Mouse (Mus musculus) hematopoietic stem cell, adult 5-6 weeks (primary cell): ENCODE measurements around the gene Icam5. TPM values are rescaled to one million over a fixed set of nuclear protein-coding genes. Genes with fewer than 3 reads are reported as not detected.

Experiments used
- ATAC-seq, 2 experiments: fragments of 125-278 bp in 1 of 2; replicated peaks in 1 of 2; 2 replicates each; pipeline ENCODE4 v1.8.0; 2016 to 2017; ENCODE audit warnings: inconsistent platforms in 2 of 2, mild to moderate bottlenecking in 2 of 2, moderate number of reproducible peaks in 2 of 2, low read depth in 1 of 2, moderate TSS enrichment in 1 of 2; ENCODE audit not compliant: low FRiP score in 2 of 2, poor library complexity in 2 of 2, severe bottlenecking in 2 of 2, insufficient read depth in 1 of 2, low TSS enrichment in 1 of 2
- total RNA-seq: library from RNA; stranded (forward); fragments of 172-1452, 232-1000 nt; gene quantifications from 2 replicates; pipeline ENCODE4 v1.2.3, GENCODE M21; 2017

Icam5 gene
- total RNA-seq, 1 experiment from 2014 or later = not detected

DNA sequence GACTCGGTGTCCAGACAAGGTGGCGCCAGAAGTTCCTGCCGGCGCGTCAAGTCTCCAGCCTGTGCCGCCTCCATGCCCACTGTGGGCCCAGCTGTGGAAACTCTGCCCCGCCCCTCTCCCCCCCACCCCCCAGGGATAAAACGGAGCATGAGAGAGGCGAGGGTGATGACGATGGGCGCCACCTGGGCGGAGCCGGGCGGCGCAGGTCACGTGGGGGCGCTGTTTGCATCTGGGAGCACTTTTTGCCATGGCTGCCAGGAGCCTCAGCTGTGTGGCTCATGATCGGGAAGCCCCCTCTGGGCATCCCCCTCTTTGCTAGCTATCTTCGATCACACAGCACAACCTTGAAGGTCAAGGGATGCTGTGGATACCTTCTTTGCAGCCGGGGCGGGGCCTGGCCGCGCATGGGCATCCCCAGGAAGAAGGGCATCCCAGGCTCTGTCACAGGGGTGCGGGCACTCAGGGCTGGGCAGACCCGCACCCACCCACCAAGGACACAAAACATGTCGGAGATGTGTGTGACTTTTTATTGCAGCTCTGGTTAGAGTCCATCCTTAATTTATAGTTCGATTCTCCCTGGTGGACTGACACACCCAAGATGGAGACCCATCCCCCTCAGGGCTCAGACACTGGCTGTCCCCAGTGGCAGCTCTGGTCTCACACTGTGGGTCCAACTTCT is 35.3 kb downstream of the Icam5 start, which contains the start of gene Zglp1:
Gene Zglp1 (minus strand): TSS at position 88 of the 679 bp plus-strand sequence.
- no peak for ATAC-seq

DNA sequence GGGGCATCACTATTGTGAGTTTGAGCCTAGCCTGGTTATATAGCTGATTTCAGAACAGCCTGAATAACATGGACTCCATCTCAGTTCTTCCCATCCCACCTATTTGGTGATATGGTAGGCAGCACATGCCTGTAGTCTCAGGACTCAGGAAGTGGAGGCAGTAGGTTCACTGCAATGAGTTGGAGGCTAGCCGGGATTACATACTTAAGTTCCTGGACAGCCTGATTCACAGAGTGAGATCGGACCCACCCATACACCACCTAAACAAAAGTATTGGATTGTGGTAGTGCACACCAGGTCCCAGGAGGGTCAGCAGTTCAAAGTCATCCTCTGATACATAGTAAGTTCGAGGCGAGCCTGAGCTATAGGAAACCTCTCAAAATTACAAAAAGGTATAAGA is 40.8 kb downstream of the Icam5 start:
- no peak for ATAC-seq

DNA sequence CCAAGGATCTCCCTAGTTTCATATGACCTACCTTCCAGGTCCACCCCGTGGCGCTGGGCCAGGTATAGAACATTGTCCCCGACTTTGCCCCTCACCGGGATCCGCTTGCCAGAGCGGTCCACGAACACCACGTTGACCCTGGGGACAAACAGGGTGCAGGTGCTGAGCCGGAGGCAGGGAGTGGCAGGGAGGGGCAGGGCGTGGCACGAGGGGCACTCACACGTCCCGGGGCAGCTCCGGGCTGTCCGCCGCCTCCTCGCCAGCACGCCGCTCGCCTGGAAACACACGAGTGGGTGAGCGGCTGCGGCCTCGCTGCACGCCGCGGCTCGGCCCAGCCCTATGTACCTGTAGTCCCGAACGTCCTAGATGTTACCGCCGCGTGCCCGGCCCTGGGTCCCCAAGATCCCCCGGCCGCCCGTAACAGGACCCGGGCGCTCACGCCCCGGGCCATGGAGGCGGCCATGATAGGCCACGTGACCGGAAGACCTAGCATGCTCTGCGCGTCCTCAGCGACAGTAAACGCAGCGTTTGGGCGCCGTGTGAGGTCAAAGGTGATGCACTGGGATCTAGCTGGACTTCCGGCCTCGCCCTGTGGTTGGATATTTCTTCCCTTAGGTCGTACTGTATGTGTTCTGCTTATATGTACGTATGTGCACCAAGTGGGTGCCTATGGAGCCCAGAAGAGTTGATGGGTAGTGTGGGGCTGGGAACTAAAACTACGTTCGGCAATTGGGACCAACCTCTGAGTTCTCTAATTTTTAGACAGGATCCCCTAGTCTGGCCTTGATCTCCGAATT is 41.4 kb downstream of the Icam5 start, which contains the start of the genes Gm49373 and Fdx1l:
Gene Gm49373 (minus strand): TSS at position 53 of the 797 bp plus-strand sequence.
Gene Fdx1l (minus strand): TSS at position 571 of the 797 bp plus-strand sequence.
- ATAC-seq = peak; percentile 89 to 92

DNA sequence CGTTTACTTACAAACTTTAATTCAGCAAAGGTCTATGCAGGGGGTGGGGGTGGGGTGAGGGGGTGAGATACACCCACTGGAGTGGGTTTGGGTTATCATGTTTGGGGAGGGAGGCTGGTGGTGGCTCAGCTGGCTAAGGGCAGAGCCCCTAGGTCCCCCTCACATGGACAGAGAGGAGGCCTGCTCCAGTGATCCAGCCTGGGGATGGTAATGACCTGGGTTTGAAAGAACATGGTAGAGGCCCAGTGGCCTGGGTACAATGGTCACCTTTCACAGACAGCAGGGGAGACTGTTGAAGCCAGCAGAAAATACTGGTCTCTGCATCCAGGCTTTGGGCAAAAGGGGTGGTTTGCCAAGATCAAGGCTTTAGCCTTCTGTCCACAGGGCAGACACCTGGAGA is 42.3 kb downstream of the Icam5 start:
- ATAC-seq = no peak

DNA sequence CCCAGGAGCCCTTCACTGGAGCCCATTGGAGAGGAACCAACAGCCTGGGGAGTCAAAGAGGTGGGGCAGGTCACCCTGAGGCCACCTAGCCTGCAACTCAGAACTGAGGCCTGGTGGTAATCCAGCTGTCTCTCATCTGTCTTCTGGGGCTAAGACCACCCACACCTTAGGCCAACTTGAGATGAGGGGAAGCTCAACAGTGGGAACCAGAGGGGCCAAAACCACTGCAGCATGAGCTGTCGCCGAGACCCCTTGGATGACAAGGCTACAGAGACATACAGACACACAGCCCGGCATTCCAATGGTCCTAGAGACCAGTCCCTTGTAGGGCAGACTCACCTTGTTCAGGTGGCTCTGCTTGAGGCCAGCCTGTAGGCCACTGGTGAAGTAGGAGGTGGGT is 43.8 kb downstream of the Icam5 start:
- no peak for ATAC-seq

DNA sequence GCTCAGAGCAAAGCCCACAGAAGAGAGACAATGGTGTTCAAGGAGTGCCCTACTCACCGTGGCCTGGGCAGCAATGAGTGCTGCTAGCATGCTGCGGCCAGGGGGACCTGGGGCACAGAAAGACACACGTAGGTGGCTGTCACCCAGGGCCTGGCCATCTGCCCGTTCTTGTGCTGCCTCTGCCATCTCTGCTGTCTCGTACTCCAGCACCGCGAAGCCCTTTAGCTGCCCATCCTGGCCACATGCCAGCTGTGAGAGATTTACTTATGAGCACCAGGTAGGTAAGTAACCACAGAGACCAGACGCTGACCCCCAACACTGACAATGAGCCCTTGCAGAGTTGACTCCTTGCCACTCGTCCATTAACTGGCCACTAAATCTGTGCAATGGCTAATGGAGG is 49.3 kb downstream of the Icam5 start:
- no peak for ATAC-seq

DNA sequence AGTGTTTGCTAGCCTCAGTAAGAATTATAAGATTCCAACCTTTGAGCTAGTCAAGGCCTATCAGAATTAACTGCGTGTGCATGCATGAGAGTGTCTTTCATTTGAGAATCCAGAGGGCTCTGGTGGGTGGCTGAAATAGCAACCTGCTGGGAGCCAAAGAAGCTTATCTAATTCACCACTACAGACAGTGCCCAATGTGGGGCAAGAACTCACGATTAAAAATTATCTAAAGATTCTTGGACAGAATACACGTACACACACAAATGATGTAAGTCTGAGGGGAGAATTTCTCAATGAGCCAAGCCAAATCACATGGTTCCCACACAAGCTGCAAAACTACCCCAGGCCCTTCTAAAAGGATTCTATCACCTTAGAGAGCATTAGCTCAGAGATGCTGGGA is 51.5 kb downstream of the Icam5 start:
- no peak for ATAC-seq

Other genes with a start within 250 kb of the Icam5 start
- gene Col5a3, start 217.0 kb upstream of the Icam5 start, total RNA-seq = not detected in 2 replicates
- not detected in 2 replicates for gene Rdh8, start 213.6 kb upstream of the Icam5 start, total RNA-seq
- 41.5 and 74.4 TPM in 2 replicates for gene A230050P20Rik, start 163.4 kb upstream of the Icam5 start, total RNA-seq
- 0.79 and 0.88 TPM in 2 replicates for gene Angptl6, start 152.3 kb upstream of the Icam5 start, total RNA-seq
- gene Ppan, start 143.9 kb upstream of the Icam5 start, total RNA-seq = 118 and 137 TPM in 2 replicates
- gene Eif3g, start 133.4 kb upstream of the Icam5 start, total RNA-seq = 128 and 177 TPM in 2 replicates
- 198 and 242 TPM in 2 replicates for gene Dnmt1, start 72.2 kb upstream of the Icam5 start, total RNA-seq
- gene S1pr2, start 55.3 kb upstream of the Icam5 start, total RNA-seq = 1.9 and 2.2 TPM in 2 replicates
- 26.6 and 35.2 TPM in 2 replicates for gene Mrpl4, start 29.3 kb upstream of the Icam5 start, total RNA-seq
- gene Icam1, start 16.1 kb upstream of the Icam5 start, total RNA-seq = 36.2 and 44.7 TPM in 2 replicates
- gene Icam4, start 2.7 kb upstream of the Icam5 start, total RNA-seq = 3.0 and 7.9 TPM in 2 replicates
- gene Zglp1, start 35.0 kb downstream of the Icam5 start, total RNA-seq = not detected in 2 replicates
- 0.44 TPM in 1 of 2 replicates, not detected in the other for gene Gm49373, start 41.0 kb downstream of the Icam5 start, total RNA-seq
- 33.6 and 45.2 TPM in 2 replicates for gene Fdx1l, start 41.5 kb downstream of the Icam5 start, total RNA-seq
- 3.3 and 13.1 TPM in 2 replicates for gene Gm38431, start 59.9 kb downstream of the Icam5 start, total RNA-seq
- gene Raver1, start 59.9 kb downstream of the Icam5 start, total RNA-seq = 13.1 and 23.3 TPM in 2 replicates
- gene Tyk2, start 99.2 kb downstream of the Icam5 start, total RNA-seq = 12.2 and 19.4 TPM in 2 replicates
- 238 and 347 TPM in 2 replicates for gene Cdc37, start 117.9 kb downstream of the Icam5 start, total RNA-seq
- gene Pde4a, start 133.6 kb downstream of the Icam5 start, total RNA-seq = 2.7 and 4.8 TPM in 2 replicates
- gene Keap1, start 207.3 kb downstream of the Icam5 start, total RNA-seq = 37.4 and 39.0 TPM in 2 replicates
- gene S1pr5, start 216.4 kb downstream of the Icam5 start, total RNA-seq = 0.25 and 0.50 TPM in 2 replicates
- gene Atg4d, start 233.2 kb downstream of the Icam5 start, total RNA-seq = 5.6 and 14.1 TPM in 2 replicates